Mouse (Mus musculus): ENCODE measurements around the gene Lcn2. TPM values are rescaled to one million over a fixed set of nuclear protein-coding genes. Genes with fewer than 3 reads are reported as not detected.
A peak's percentile ranks its signal among the peaks of the same experiment; 100 is the strongest.

Lcn2 gene
- total RNA-seq, 2 experiments from 2014 or later = 1.9 TPM

- intact Hi-C loops (cut with DNase I) = no loop called here
- DNase-seq = no peak
Measured at GRCm38 (mm10) chr2:32348311-32348710, 39.7 kb downstream of the Lcn2 start.

GRCm38 (mm10) chr2:32347019-32347418, 41.0 kb downstream of the Lcn2 start:
- intact Hi-C loops (cut with DNase I) = no loop called here

GRCm38 (mm10) chr2:32344598-32345321, 43.3 kb downstream of the Lcn2 start:
- intact Hi-C loops (cut with DNase I) = no loop called here
- no peak for DNase-seq

More at GRCm38 (mm10) chr2:32347019-32347418, 41.0 kb downstream of the Lcn2 start:
- DNase-seq = no peak

- peak; percentile 71 for DNase-seq
- intact Hi-C loops (cut with DNase I) = no loop called here
Measured at GRCm38 (mm10) chr2:32344056-32344455, 44.0 kb downstream of the Lcn2 start.

- intact Hi-C loops (cut with DNase I) = no loop called here
- no peak for DNase-seq
Measured at GRCm38 (mm10) chr2:32343351-32343671, 44.7 kb downstream of the Lcn2 start.

- intact Hi-C loops (cut with DNase I) = no loop called here
- DNase-seq = no peak
Measured at GRCm38 (mm10) chr2:32342539-32343350, 45.3 kb downstream of the Lcn2 start.

- intact Hi-C loops (cut with DNase I) = no loop called here
- no peak for DNase-seq
Measured at GRCm38 (mm10) chr2:32342039-32342438, 46.0 kb downstream of the Lcn2 start.

- DNase-seq = no peak
- intact Hi-C loops (cut with DNase I) = no loop called here
Measured at GRCm38 (mm10) chr2:32341634-32341939, 46.5 kb downstream of the Lcn2 start.

- intact Hi-C loops (cut with DNase I) = no loop called here
- no peak for DNase-seq
Measured at GRCm38 (mm10) chr2:32340836-32341633, 47.0 kb downstream of the Lcn2 start.

GRCm38 (mm10) chr2:32339912-32340642, 48.0 kb downstream of the Lcn2 start:
- intact Hi-C loops (cut with DNase I) = no loop called here
- no peak for DNase-seq

- no peak for DNase-seq
- intact Hi-C loops (cut with DNase I) = no loop called here
Measured at GRCm38 (mm10) chr2:32335888-32336287, 52.2 kb downstream of the Lcn2 start.

Other genes with a start within 250 kb of the Lcn2 start
- gene Prrc2b, start 237.2 kb downstream of the Lcn2 start, total RNA-seq (2021) = 100 to 1,000 TPM; 327 to 335 TPM
- gene Pomt1, start 151.7 kb downstream of the Lcn2 start, total RNA-seq (2021) = 10 to 100 TPM; 36.5 to 37.1 TPM
- 10 to 100 TPM; 61.8 to 62.5 TPM for gene Uck1, start 128.1 kb downstream of the Lcn2 start, total RNA-seq (2021)
- 10 to 100 TPM; 75.6 to 81.7 TPM for gene Golga2, start 100.9 kb downstream of the Lcn2 start, total RNA-seq (2021)
- gene Swi5, start 100.2 kb downstream of the Lcn2 start, total RNA-seq (2021) = 100 to 1,000 TPM; 228 to 230 TPM
- gene Ciz1, start 35.9 kb downstream of the Lcn2 start, total RNA-seq (2021) = 100 to 1,000 TPM in 1 of 2 experiments, 10 to 100 TPM in 1; 87.7 to 101 TPM
- gene Dnm1, start 34.9 kb downstream of the Lcn2 start, total RNA-seq (2021) = 100 to 1,000 TPM; 241 to 308 TPM
- gene 1110008P14Rik, start 6.3 kb downstream of the Lcn2 start, total RNA-seq (2021) = 100 to 1,000 TPM; 101 to 110 TPM
- 10 to 100 TPM; 44.9 to 48.1 TPM for gene Ptges2, start 7.6 kb upstream of the Lcn2 start, total RNA-seq (2021)
- 1 to 10 TPM; 3.1 to 4.0 TPM for gene Naif1, start 62.2 kb upstream of the Lcn2 start, total RNA-seq (2021)
- 10 to 100 TPM; 47.9 to 50.8 TPM for gene Slc25a25, start 63.2 kb upstream of the Lcn2 start, total RNA-seq (2021)
- gene Fam102a, start 147.1 kb upstream of the Lcn2 start, total RNA-seq (2021) = 10 to 100 TPM; 18.8 to 20.1 TPM
- gene Dpm2, start 182.6 kb upstream of the Lcn2 start, total RNA-seq (2021) = 10 to 100 TPM; 74.3 to 76.8 TPM
- gene Pip5kl1, start 186.5 kb upstream of the Lcn2 start, total RNA-seq (2021) = 10 to 100 TPM in 1 of 2 experiments, 1 to 10 TPM in 1; 9.4 to 11.5 TPM
- under 1 TPM; 0.62 to 0.84 TPM for gene 9430097D07Rik, start 187.4 kb upstream of the Lcn2 start, total RNA-seq (2021)
- 10 to 100 TPM; 35.7 to 38.4 TPM for gene St6galnac4, start 198.8 kb upstream of the Lcn2 start, total RNA-seq (2021)
- gene St6galnac6, start 211.5 kb upstream of the Lcn2 start, total RNA-seq (2021) = 10 to 100 TPM; 78.8 to 91.8 TPM
- gene Ak1, start 233.5 kb upstream of the Lcn2 start, total RNA-seq (2021) = 100 to 1,000 TPM; 100 to 106 TPM

Data from left cerebral cortex, postnatal 4 days (tissue).